Mouse (Mus musculus): ENCODE results near the gene Usp12.

DNA sequence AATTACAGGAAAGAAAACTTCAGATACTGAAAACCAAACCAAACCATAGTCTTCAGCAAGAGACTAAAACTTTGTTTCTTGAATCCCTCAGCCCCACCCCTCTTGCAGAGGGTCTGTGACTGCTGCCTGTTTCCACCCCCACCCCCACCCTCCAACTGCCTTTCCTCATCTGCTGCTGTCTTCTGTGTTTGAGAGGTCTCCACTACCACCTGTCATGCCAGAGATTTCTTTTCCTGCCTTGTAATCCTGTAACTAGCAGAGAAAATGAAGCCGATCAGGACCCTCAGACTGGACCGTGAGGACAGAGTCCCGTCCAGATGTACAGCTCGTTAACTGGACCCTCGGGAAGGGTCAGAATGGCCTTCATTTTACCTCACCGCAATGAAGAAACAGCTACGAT is 61.4 kb downstream of the Usp12 start:
- TF ChIP-seq CTCF (IDR thresholded peaks at IDR 0.05; ENCODE audit: low read depth): no peak
- no peak for TF ChIP-seq EP300 (optimal IDR thresholded peaks at IDR 0.05)

Measured in stomach, postnatal 0 days (tissue).